Mouse (Mus musculus) lung, adult 2 months (tissue): ENCODE measurements at regions not wholly inside any gene's neighbourhood (a gene's known extent, or its start where the extent isn't known, plus 50 kb on each side); places are given as distances from the start of the nearest gene placed in this dataset.

Source experiments
- DNase-seq: peaks from one replicate; pipeline ENCODE4 v3.0.0; 2022
- H3K4me1 ChIP-seq: fragments of 200-500 bp; 2 replicates; pipeline ENCODE4 v1.6.1; 2011; ENCODE audit warnings: low read length; ENCODE audit not compliant: control insufficient read depth, insufficient read depth
- H3K4me3 ChIP-seq: fragments of 200-500 bp; replicated peaks from 2 replicates; pipeline ENCODE3; 2011; ENCODE audit warnings: low read depth, mild to moderate bottlenecking, control low read depth, low read length; ENCODE audit errors: extremely low read depth
- CTCF ChIP-seq: fragments of 200-500 bp; IDR thresholded peaks from 2 replicates; pipeline ENCODE4 v1.5.1; 2011; ENCODE audit warnings: mild to moderate bottlenecking, low read length, control low read depth; ENCODE audit not compliant: insufficient read depth
- POLR2A ChIP-seq: fragments of 200-500 bp; IDR thresholded peaks from 2 replicates; pipeline ENCODE4 v1.6.1; 2011; ENCODE audit warnings: low read depth, mild to moderate bottlenecking, control low read depth, low read length, borderline replicate concordance; ENCODE audit errors: extremely low read depth
- WGBS: fragments of 180-500 bp; shearing (Covaris S2); methylation state at CpG from one replicate; pipeline ENCODE4 v1.1.7; 2018; 5-methylcytosine and 5-hydroxymethylcytosine counted together

- H3K4me1 ChIP-seq: no peaks in the 10 kb centered on the region
- WGBS: 90% methylated on average over 8 of the region's 8 CpGs
- no peak for DNase-seq
- no peak overlapping the region for H3K4me3 ChIP-seq
- TF ChIP-seq CTCF (no peak), POLR2A (no peak)
These were observed 70.6 kb upstream of the Tnrc6c start for GRCm38 (mm10) chr11:117583478-117583877.

DNA sequence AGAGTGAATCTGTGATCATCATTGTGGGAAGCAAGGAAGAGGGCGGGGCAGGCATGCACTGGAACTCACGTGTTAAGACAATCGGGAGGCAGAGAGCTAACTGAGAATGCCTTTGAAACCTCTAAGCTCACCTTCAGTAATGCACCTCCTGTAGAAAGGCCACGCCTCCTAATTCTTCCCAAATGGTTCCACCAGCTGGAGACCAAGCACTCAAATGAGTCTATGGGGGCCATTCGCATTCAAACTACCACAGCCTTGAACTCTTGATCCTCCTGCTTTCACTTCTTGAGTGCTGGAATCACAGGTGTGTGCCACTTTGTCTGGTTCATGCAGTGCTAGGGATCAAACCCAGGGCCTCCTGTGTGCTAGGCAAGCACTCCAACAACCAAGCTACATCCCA lies 68.5 kb upstream of the Tnrc6c start:
- TF ChIP-seq CTCF (no peak), POLR2A (no peak)
- DNase-seq: no peak
- Histone ChIP-seq H3K4me1 (no peaks in the 10 kb centered on the region), H3K4me3 (no peak overlapping the region)
- 79% methylated on average over 5 of the region's 5 CpGs for WGBS

- DNase-seq: no peak
- Histone ChIP-seq H3K4me1 (no peaks in the 10 kb centered on the region), H3K4me3 (no peak overlapping the region)
- TF ChIP-seq CTCF (no peak), POLR2A (no peak)
- 29% methylated on average over 4 of the region's 4 CpGs for WGBS
These were observed 68.0 kb upstream of the Tnrc6c start for GRCm38 (mm10) chr11:117586063-117586462.

DNA sequence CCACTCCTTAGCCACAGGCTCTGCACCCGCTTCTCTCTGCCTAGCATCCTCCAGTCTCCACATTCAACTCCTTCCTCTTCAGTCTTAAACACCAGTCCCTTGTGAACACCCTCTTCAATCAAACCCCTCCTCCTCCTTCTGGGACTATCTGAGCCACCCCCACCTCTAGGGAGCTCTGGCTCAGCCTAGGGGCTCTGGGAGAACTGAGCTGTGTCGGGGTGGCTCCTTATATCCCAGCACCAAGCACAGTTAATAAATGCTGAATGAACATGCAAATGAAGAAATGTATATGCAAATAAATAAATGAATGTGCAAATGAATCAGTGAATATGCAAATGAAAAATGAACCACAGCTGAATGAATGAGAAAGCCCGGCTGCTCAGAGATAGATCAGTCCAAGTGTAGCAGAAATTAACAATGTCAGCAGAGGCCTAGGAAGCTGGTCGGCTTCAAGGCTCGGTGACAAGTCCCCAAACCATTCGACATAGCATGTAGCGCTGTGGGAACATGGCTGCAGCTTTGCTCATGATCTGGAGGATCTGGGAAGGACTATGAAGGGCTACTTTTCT lies 67.1 kb upstream of the Tnrc6c start:
- no peak for DNase-seq
- no peak overlapping the region for H3K4me3 ChIP-seq
- TF ChIP-seq POLR2A: no peak
- no peak for TF ChIP-seq CTCF
- no peaks in the 10 kb centered on the region for H3K4me1 ChIP-seq
- WGBS: 88% methylated on average over 7 of the region's 7 CpGs

GRCm38 (mm10) chr11:117589006-117589405 lies 65.1 kb upstream of the Tnrc6c start:
- WGBS: 91% methylated on average over 8 of the region's 8 CpGs
- Histone ChIP-seq H3K4me1 (no peaks in the 10 kb centered on the region), H3K4me3 (no peak overlapping the region)
- TF ChIP-seq POLR2A: no peak
- TF ChIP-seq CTCF: no peak
- DNase-seq: no peak

DNA sequence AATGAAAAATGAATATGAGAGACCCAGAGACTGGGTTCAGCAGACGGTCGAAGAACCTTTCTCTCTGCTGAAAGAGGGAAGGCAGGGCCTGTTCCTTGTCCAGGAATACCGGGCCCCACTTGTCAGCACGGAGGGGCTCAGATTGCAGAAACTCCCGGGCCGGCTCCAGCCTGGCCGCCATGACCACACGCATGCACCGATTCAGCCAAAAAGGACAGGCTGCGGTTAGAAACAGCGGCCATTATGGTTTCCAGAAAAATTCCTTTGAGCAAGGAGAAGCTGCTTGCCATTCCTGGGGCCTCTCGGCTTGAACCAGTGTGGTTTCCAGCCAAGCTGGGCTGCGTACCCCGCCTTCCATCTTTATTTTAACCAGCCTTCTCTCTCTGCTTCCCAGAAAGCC lies 64.7 kb upstream of the Tnrc6c start:
- no peak for DNase-seq
- WGBS: 75% methylated on average over 14 of the region's 14 CpGs
- Histone ChIP-seq H3K4me1 (no peaks in the 10 kb centered on the region), H3K4me3 (no peak overlapping the region)
- TF ChIP-seq CTCF (no peak), POLR2A (no peak)

- TF ChIP-seq CTCF: no peak
- TF ChIP-seq POLR2A: no peak
- H3K4me3 ChIP-seq: no peak overlapping the region
- H3K4me1 ChIP-seq: no peaks in the 10 kb centered on the region
- DNase-seq: no peak
- WGBS: 56% methylated on average over 3 of the region's 3 CpGs
These were observed 61.5 kb upstream of the Tnrc6c start for GRCm38 (mm10) chr11:117592570-117592969.

GRCm38 (mm10) chr11:117596201-117596600 lies 57.9 kb upstream of the Tnrc6c start:
- WGBS: 56% methylated on average over 6 of the region's 6 CpGs
- Histone ChIP-seq H3K4me1 (peaks cover 4% of the 10 kb centered on the region), H3K4me3 (no peak overlapping the region)
- TF ChIP-seq POLR2A (no peak), CTCF (no peak)
- no peak for DNase-seq

GRCm38 (mm10) chr11:117597754-117598153 lies 56.3 kb upstream of the Tnrc6c start:
- H3K4me3 ChIP-seq: no peak overlapping the region
- TF ChIP-seq CTCF (no peak), POLR2A (no peak)
- peaks cover 4% of the 10 kb centered on the region for H3K4me1 ChIP-seq
- no peak for DNase-seq
- 52% methylated on average over 5 of the region's 5 CpGs for WGBS

GRCm38 (mm10) chr11:117598170-117598583 lies 55.9 kb upstream of the Tnrc6c start:
- no peak for DNase-seq
- WGBS: 30% methylated on average over 6 of the region's 6 CpGs
- TF ChIP-seq POLR2A (no peak), CTCF (no peak)
- no peak overlapping the region for H3K4me3 ChIP-seq
- H3K4me1 ChIP-seq: peaks cover 4% of the 10 kb centered on the region
